Mouse (Mus musculus) frontal cortex, adult (tissue): Measurements from ENCODE around the gene Banf1.
A peak's percentile ranks its signal among the peaks of the same experiment; 100 is the strongest.
"Not testable (repeated sequence)": the region's sequence is repeated elsewhere in the genome, so short reads cannot be mapped to it uniquely, and the experiment has no call there.

ENCODE experiments used
- ATAC-seq: cut with Nextera tagmentation; 2 replicates; pipeline ENCODE4 v1.9.2; 2017; ENCODE audit warnings: mild to moderate bottlenecking, moderate library complexity, mixed read lengths; ENCODE audit not compliant: low TSS enrichment

The Banf1 gene

DNA sequence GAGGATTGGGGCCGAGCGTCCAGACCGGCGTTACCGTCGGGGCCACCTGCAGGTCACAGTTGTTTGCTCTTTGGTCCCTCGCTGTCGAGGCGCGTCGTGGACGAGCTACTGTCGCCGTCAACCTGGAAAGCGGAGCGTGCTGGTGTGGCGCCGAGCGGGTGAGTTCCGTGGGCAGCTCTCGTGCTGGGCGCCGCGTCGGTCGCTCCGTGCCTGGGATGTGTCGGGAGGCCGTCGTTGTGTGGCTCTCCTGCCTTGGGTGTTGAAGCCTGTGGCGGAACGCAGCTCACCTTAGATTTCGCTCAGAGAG, at the start of gene Banf1:
Gene Banf1, minus strand, starts transcription at position 116 of the 307 bp plus-strand sequence.
- ATAC-seq, result peak; percentile 13; the same call in 1 of the 2 replicates

DNA sequence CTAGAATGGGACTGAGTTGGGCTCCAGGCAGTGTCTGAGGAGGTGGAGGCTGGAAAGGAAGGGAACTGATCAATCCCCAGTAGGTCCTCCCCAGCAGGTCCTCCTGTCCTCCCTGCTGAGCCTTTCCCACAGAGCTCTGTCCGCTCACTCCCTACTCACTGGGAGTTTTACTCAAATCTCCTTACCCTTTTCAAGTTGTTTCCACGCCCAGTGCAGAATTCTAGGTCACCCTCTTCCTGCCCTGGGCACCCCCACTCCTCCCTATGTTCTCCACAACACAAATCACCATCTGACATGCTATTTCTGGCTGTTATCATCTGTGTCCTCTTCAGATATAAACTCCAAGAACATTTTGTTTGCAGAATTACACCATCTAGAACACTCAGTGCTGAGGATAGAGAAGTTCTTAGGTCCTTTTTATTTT, 47.6 kb upstream of the Banf1 start:
- ATAC-seq, result peak; percentile 52; the same call in 1 of the 2 replicates

DNA sequence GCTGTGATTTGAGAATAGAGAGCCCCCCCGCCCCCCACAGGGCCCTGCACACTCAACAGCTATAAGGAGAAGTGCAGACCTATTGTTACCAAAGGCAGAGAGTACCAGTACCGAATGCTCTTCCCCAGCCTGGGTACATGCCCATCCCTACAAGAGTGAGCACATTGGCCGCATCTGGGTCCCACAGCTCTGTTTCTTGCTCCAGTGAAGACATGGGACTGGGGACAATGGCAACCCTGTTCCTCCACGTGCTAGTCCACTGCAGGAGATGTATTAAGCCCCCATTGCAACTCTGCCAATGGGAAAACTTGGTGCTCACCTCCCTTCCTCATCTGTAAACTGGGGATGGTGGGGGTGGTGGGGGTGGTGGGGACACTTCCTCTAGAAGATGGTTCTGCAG, 46.9 kb upstream of the Banf1 start:
- ATAC-seq, result no peak

DNA sequence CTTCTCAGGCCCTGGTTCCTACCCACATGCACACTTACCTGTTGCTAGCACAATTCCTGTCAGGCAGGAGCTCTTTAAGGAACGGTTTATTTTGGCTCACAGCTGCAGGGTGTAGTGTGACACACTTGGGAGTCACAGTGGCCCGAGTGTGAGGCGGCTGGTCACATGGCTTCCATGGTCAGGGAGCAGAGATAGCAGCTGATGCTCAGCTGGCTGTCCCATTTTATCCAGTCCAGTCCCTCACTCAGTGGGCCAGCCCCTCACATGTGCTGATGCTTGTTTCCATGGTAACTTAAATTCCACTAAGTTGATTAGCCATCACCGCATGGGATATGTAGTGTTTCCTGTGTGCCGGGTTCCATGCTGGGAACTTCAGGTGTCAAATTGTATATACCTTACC, 45.0 kb upstream of the Banf1 start:
- peak; percentile 20; the same call in 1 of the 2 replicates for ATAC-seq

DNA sequence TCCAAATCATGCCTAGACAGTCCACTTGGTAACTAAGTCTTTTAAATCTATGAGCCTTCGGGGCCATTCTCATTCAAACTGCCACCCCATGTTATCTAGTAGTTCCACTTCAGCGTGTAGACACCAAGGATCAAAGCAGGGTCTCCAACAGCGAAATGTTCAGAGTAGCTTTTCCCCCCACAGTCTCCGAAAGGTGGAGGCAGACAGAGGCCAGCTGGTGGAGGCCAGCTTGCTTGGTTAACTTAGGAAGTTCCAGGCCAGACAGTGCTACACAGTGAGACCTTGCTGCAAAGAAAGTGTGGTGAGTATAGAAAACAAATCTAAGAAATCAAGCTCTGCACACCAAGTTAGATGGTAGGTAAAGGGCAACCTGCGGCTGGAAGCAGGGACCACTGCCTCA, 43.7 kb upstream of the Banf1 start:
- no peak for ATAC-seq

DNA sequence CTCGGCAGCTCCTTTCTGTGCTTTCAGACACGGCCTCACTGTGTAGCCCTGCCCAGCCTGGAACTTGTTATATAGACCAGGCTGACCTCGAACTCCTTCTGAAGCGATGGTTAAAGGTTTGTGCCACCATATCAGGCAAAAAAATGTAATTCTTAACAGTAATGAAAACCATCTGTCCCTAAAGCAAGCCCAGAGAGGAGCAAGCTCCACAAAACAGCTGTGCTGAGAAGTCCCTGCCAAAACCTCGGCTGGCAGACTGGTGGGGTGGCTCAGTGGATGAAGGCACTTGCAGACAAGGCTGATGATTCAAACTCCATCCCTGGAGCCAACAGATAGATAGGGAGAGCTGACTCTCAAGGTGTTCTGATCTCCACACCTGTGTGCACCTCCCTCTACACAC, 42.1 kb upstream of the Banf1 start:
- no peak for ATAC-seq

DNA sequence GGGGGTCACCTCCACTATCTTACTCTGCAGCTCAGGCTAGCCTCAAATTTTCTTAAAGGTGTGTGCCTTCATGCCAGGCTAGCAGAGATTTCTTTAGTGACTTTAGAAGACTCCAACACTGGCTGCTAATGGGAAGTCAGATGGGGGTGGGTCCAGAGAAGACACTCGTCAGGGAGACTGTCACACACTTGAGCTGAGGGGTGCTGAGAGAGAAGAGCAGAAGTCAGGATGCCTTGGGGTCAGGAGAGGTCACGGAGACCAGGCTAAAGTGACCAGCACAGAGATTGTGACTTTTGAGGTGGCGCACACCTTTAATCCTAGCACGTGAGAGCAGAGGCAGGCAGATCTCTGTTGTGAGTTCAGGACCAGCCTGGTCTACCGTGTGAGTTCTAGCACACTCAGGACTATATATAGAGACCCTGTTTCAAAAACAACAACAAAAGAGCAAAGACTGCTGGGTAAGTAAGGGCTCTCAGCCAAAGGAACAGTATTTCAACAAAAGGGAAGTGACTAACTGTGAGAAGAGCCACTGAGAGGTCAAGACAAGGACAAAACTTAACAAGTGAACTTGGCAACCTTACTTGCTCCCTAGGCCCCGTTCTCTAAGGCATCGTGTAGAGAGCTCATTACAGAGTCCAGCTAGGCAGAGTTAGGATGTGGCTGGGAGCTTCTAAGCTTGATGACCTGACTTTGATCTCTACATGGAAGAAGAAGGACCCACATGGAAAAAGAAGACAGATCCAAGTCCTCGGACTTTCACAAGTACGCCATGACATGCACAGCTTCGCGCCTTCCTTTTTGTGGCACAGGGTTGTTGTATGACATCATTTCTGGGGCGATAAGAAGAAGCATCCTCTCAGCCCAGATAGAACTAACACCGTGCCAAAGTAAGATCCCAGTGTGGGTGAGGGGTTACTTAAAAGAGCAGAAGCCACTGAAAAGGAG, 41.4 kb upstream of the Banf1 start:
- ATAC-seq, result no peak

DNA sequence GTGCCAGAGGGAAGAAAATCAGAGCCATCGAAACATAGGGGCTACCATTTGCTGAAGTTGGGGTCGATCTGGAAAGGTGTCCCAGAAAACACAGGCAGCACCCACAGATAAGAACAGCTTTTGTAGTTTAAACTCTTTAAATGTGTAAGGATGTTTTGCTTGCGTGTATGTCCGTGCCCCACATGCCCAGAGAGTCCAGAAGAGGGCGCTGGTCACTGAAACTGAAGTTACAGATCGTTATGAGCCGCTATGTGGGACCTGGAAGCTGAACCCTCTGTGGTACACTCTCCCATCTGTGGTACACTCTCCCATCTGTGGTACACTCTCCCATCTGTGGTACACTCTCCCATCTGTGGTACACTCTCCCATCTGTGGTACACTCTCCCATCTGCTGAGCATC, 40.2 kb upstream of the Banf1 start:
- peak; percentile 64 for ATAC-seq

DNA sequence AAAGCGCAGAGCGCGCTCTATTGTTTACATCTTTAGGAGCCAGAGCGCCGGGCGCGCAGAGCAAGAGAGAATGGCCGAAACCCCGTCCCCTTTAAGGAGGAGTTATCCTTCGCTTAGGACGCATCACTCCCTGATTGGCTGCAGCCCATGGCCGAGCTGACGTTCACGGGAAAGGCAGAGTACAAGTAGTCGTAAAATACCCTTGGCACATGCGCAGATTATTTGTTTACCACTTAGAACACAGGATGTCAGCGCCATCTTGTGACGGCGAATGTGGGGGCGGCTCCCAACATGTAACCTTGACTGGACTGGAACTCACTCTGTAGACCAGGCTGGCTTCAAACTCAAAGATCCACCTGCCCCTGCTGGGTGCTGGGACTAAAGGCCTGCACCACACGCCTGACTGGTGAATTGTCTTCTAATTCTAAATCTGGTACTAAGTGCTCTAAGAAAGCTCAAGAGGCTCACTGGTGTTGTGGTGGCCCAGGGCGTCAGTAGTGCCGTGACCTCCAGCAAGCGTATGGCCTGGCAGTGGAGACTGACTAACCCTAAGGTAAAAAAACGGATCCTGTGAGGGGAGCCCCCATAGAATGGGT, 39.7 kb upstream of the Banf1 start:
- ATAC-seq, result peak; percentile 48; the same call in 1 of the 2 replicates

DNA sequence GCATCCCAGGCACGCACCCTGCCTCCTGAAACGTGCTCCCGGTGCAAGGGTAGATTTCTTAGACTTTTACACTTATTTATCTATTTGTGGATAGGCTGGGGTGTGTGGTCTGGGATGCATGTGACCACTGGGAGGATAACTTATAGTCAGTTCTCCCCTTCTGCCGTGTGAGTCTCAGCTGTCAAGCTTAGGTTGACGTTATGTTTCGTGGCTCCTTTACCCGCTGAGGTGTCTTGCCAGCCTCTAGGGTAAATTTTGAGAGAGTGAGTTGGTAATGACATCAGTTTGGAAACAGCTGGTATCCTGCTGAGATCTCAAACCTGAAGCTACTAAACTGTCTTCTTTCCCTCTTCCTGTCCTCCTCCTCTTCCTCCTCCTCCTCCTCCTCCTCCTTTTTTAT, 39.0 kb upstream of the Banf1 start:
- ATAC-seq, result no peak

DNA sequence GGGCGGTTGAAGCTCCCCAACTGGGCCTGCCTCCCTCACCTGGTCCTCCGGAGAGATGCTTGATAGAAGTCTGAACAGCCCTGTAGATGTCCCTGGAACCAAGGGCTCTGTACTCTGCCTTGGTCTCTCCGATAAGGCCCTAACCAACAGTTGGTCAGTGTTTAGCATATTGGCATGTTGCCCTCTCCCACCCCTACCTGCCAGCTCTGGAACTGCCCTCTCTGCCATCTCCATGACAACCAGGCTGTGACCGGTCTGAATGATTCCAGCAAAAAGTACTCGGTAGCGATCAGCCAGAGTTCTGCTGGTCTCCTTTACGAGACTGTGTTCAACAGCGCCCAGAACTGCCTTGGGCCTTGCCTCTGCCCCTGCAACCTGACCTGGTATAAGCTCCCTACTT, 35.3 kb upstream of the Banf1 start, which contains the start of gene Tsga10ip:
Gene Tsga10ip, minus strand, starts transcription at position 234 of the 400 bp plus-strand sequence.
- no peak for ATAC-seq

DNA sequence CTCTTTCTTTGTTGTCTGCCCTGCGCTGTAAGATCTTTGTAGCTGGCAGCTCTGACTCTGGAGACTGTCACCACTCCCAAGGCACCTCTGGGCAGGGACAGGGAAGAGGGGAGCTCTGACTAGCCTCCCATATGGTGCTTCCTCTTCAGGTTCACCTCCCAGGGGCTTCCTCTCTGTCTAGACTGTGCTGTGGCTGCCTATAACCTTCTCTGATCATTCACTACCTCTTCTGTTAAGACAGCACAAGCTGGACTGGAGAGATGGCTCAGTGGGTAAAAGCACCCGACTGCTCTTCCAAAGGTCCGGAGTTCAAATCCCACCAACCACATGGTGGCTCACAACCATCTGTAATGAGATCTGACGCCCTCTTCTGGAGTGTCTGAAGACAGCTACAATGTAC, 34.1 kb upstream of the Banf1 start:
- ATAC-seq, result not testable (repeated sequence)

DNA sequence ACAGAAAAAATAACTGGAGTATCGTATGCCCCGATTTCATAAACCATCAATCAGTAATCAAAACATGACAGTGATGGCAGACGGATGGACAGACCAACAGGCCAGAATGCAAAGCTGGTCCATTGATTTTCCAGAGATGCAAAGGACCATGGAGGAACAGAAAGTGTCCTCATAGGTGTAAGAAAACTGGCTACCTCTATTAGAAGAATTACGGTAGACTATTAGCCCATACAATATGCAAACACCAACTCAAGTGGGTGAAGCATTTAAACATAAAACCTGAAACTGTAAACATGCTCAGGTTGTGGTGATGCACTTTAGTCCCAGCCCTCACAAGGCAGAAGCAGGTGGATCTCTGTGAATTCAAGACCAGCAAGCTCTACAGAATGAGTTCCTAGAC, 28.4 kb upstream of the Banf1 start:
- ATAC-seq, result no peak

DNA sequence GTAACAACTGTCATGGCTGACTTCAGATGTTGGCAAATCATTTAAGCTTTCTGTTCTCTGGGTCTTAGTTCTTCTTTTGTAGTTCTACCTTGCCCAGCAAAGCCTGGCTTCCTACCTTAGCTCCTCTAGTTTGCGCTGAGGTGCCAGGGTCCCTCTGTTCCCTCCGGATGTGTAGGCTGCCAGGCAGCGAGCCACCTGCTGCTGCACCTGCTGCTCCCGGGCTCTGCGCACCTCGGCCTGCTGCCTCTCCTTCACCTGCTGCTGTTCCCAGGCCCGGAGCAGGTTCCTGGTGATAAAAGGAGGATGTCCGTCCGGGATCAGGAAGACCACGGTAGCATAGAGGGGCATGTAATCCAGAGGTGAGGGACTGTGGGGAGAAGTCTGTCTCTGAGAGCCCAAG, 27.2 kb upstream of the Banf1 start:
- ATAC-seq, result no peak

DNA sequence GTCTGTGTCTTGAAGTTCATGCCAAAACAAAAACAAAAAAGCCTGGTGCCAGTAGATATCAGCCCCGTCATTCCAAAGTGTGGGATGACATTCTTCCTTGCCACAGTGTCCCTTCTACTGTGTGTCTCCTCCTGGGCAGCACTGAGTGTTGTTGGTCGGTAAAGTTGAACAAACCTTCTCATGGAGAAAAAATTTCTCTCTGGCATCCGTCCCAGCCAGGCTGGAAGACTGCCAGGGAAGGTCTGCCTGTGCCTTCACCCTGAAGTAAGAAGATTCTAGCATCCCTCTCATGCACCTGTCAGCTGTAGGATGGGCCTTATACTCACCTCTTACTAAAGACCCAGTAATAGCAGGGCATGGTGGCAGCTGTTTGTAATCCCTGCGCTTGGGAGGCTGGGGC, 25.9 kb upstream of the Banf1 start:
- ATAC-seq, result no peak

DNA sequence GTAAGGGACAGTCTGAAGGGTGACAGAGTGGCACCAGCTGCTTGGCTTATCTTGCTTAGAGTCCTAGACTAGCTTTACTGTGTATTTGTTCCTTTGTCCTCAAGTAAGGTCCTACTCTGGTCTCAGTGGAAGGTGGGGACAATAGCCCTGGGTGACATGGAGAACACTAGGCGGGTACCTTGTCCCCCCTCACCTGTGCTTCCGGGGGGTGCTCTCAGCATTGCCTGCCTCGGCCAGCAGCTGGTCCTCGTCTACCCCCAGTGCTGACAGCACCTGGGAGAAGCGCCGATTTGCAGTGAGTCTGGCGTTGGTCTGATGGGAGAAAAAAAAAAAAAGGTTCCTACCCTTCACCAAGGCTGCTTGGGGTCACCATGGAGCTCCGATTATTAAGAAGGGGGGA, 23.4 kb upstream of the Banf1 start:
- no peak for ATAC-seq

DNA sequence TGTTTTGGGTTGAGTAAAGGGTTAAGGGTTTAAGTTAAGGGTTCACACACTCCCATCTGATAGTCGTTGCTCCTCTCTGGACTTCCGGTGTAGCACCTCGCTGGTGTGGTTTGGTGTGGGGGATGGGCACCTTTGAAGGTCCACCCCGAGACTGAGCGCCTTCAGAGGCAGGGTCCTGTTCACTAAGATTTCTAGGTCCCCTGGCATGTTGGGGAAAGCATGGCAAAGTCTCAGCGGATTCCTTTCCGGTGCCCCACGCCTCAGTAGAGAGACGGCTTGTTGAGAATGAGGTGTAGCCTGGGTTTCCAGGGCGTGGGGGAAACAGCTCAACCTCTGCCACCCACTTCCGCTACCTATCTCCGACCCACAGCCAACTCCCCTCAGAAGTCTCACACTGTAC, 22.7 kb upstream of the Banf1 start:
- no peak for ATAC-seq

DNA sequence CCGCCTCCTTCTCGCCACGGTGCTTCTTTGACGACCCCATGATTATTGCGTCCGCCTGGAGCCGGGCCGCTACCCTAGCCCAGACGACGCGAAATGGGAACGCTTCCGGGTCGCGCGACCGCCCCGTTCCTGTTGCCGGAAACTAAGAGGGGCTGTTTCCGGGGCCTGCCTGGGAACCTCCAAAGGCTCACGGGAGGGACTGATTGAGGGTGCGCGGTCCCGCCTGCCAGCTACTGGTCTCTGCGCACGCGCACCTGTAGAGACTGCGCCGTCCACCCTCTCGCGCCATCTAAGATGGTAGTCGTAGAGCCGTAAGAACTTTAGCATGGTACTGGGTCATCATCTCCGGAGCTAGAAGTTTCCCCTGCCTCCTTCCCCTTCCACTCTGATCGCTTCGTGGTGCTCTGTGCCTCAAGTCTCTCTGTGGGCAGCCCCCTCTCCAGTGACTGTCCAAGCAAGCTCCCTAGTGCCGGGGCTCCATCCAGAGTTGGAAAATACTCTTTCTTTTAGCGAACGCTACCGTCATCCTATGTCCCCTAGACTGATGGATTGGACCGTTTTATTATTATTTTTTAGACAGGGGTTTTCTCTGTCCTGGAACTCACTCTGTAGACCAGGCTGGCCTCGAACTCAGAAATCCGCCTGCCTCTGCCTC, 21.7 kb upstream of the Banf1 start, which contains the start of gene Sart1:
Gene Sart1, minus strand, starts transcription at position 116 of the 655 bp plus-strand sequence.
- ATAC-seq, result peak; percentile 97

DNA sequence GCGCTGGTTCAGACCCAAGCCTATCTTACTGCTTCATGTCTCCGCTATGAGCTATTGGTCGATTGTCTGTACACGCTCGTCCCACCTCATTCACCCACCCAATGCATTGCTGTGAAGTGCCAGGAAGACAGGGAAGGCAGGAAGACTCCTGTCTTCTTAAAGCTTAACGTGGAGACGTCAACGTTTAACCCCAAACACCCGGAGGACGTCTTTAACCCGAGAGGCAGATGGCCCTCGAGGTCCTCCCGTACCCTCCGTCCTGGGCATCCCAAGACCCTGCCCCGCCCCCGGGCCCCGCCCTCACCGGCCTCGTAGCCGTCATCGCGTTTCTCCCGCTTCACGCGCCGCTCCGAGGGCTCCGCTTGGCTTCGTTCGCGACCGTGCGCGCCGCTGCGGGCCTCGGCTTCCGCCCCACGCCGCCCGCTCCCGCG, 21.1 kb upstream of the Banf1 start:
- ATAC-seq, result peak; percentile 15; the same call in 1 of the 2 replicates

DNA sequence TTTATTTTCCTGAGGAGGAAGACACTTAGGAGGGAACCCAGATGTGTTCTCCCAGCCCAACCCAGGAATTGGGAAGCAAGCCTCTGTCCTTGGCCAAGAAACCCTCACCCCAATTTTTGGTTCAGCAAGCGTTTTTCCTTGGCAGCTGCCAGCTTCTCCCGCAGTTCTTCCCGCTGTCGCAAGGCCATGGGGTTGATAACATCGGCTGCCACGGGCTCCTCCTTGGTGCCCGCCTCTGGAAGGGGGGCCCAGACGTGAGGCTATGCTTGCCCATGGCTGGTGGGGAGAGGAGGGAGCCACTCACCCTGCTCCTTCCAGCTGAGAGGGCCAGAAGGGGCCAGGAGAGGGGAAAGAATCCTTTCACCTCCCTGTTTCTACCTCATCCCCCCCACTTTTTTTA, 17.7 kb upstream of the Banf1 start:
- ATAC-seq, result no peak

DNA sequence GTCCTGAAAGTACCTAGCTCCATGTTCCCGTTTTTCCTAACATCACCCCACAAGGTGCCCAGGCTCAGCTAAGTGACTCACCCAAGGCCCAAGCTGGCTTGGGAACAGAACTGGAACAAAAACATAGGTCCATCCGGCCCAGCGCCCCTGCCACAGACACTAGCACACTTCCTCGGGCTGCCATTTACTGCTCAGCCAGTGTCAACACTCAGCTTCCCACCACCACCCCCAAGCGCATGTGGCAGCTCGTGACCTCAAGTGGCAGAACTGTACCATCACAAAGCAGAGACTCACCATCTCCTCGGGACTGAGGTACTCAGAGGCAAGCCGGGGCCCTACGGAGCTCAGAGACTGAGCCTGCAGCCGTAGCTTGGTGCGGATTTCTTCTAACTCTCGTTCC, 16.4 kb upstream of the Banf1 start:
- ATAC-seq, result no peak

DNA sequence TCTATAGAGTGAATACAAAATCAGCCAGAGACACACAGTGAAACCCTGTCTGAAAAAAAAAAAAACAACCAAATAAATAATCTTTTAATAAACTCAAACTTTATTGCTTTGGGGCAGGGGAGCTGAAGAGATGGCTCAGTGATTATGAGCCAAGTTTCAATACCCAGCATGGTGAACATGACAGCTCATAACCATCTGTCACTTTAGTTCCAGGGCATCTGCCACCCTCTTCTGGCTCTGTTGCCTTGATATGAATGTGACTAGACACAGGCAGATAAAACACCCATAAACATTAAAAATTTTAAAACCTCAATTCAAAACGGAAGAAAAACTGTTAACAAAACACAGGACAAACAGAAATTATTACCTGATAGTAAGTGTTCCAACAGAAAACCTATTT, 10.5 kb upstream of the Banf1 start:
- ATAC-seq, result no peak

DNA sequence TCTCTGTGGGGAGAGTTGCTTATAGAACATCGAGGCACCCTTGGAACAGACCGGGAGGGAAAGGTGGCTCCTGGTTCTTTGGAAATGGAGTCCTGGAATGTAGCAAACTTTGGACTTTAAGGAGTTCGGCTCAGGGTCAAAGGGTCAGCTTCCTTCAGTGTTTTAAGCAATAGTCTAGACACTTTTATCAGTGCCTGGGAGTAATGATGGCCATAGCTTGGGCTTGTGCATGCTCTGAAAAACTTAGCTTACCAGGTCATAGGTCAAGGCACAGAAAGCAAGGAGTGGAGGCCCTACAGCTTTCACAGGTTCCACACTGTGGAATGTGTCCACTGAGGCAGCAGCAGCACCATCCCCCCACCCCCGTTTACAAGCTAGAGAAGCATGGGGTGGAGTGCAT, 7.8 kb upstream of the Banf1 start:
- no peak for ATAC-seq
